Mouse (Mus musculus): ENCODE measurements at regions not wholly inside any gene's neighbourhood (a gene's known extent, or its start where the extent isn't known, plus 50 kb on each side); places are given as distances from the start of the nearest gene placed in this dataset.
"Not testable (repeated sequence)": the region's sequence is repeated elsewhere in the genome, so short reads cannot be mapped to it uniquely, and the experiment has no call there.

- H3K27me3 ChIP-seq (ENCODE audit: control insufficient read depth, insufficient read depth, low read length); H3K36me3 ChIP-seq (ENCODE audit: control insufficient read depth, insufficient read depth, low read length); H3K9ac ChIP-seq (ENCODE audit: low read length); H3K27ac ChIP-seq (replicated peaks); H3K9me3 ChIP-seq (ENCODE audit: control insufficient read depth, low read length); H3K4me1 ChIP-seq (replicated peaks; ENCODE audit: control insufficient read depth, insufficient read depth); DNase-seq (ENCODE audit: low spot score); ATAC-seq (ENCODE audit: low FRiP score, low TSS enrichment): not testable (repeated sequence)
- 61% methylated on average over 4 of the region's 4 CpGs for WGBS
- Histone ChIP-seq H3K4me2 (replicated peaks; ENCODE audit: low read depth) (peak overlapping the region; percentile 25; the same call in 1 of the 2 replicates), H3K4me3 (ENCODE audit: low read depth, low read length) (peak overlapping the region; percentile 34)
- peak; percentile 23; the same call in 1 of the 2 replicates for TF ChIP-seq CTCF (IDR thresholded peaks at IDR 0.05; ENCODE audit: low read depth)
Measured at GRCm38 (mm10) chrX:50537785-50538159, 109.5 kb upstream of the Olfr1324 start.

GRCm38 (mm10) chrX:50537122-50537784, 109.0 kb upstream of the Olfr1324 start:
- Histone ChIP-seq H3K4me2 (replicated peaks; ENCODE audit: low read depth) (peak overlapping the region; percentile 25; the same call in 1 of the 2 replicates), H3K27ac (replicated peaks) (no peak overlapping the region), H3K4me1 (replicated peaks; ENCODE audit: control insufficient read depth, insufficient read depth) (no peaks in the 10 kb centered on the region), H3K9me3 (ENCODE audit: control insufficient read depth, low read length) (no peaks in the 10 kb centered on the region), H3K4me3 (ENCODE audit: low read depth, low read length) (peak overlapping the region; percentile 34), H3K36me3 (ENCODE audit: control insufficient read depth, insufficient read depth, low read length) (no peaks in the 10 kb centered on the region), H3K27me3 (ENCODE audit: control insufficient read depth, insufficient read depth, low read length) (no peaks in the 10 kb centered on the region), H3K9ac (ENCODE audit: low read length) (no peak overlapping the region)
- 47% methylated on average over 19 of the region's 19 CpGs for WGBS
- no peak for TF ChIP-seq EP300 (optimal IDR thresholded peaks at IDR 0.05)
- TF ChIP-seq CTCF (IDR thresholded peaks at IDR 0.05; ENCODE audit: low read depth), result no peak
- DNase-seq (ENCODE audit: low spot score), result peak; percentile 54
- no peak for ATAC-seq (ENCODE audit: low FRiP score, low TSS enrichment)

- peak; percentile 56 for TF ChIP-seq CTCF (IDR thresholded peaks at IDR 0.05; ENCODE audit: low read depth)
- no peak for TF ChIP-seq EP300 (optimal IDR thresholded peaks at IDR 0.05)
Measured at GRCm38 (mm10) chrX:50504047-50504446, 75.7 kb upstream of the Olfr1324 start.

GRCm38 (mm10) chrX:50501181-50501580, 72.9 kb upstream of the Olfr1324 start:
- no peak overlapping the region for H3K4me3 ChIP-seq (ENCODE audit: low read depth, low read length)
- H3K9me3 ChIP-seq (ENCODE audit: control insufficient read depth, low read length), result no peaks in the 10 kb centered on the region
- no peaks in the 10 kb centered on the region for H3K4me1 ChIP-seq (replicated peaks; ENCODE audit: control insufficient read depth, insufficient read depth)
- no peaks in the 10 kb centered on the region for H3K27me3 ChIP-seq (ENCODE audit: control insufficient read depth, insufficient read depth, low read length)
- WGBS, result 56% methylated on average over 1 of the region's 1 CpGs
- no peak for TF ChIP-seq EP300 (optimal IDR thresholded peaks at IDR 0.05)
- TF ChIP-seq CTCF (IDR thresholded peaks at IDR 0.05; ENCODE audit: low read depth), result peak; percentile 30; the same call in 1 of the 2 replicates
- no peaks in the 10 kb centered on the region for H3K36me3 ChIP-seq (ENCODE audit: control insufficient read depth, insufficient read depth, low read length)
- no peak overlapping the region for H3K27ac ChIP-seq (replicated peaks)
- ATAC-seq (ENCODE audit: low FRiP score, low TSS enrichment) (no peak), DNase-seq (ENCODE audit: low spot score) (no peak)
- no peak overlapping the region for H3K4me2 ChIP-seq (replicated peaks; ENCODE audit: low read depth)
- H3K9ac ChIP-seq (ENCODE audit: low read length), result no peak overlapping the region

More at GRCm38 (mm10) chrX:50504047-50504446, 75.7 kb upstream of the Olfr1324 start:
- ATAC-seq (ENCODE audit: low FRiP score, low TSS enrichment), result no peak
- no peak overlapping the region for H3K27ac ChIP-seq (replicated peaks)
- no peaks in the 10 kb centered on the region for H3K4me1 ChIP-seq (replicated peaks; ENCODE audit: control insufficient read depth, insufficient read depth)
- H3K9ac ChIP-seq (ENCODE audit: low read length), result no peak overlapping the region
- no peaks in the 10 kb centered on the region for H3K9me3 ChIP-seq (ENCODE audit: control insufficient read depth, low read length)
- no peak overlapping the region for H3K4me3 ChIP-seq (ENCODE audit: low read depth, low read length)
- no peaks in the 10 kb centered on the region for H3K27me3 ChIP-seq (ENCODE audit: control insufficient read depth, insufficient read depth, low read length)
- H3K4me2 ChIP-seq (replicated peaks; ENCODE audit: low read depth), result no peak overlapping the region
- H3K36me3 ChIP-seq (ENCODE audit: control insufficient read depth, insufficient read depth, low read length), result no peaks in the 10 kb centered on the region
- DNase-seq (ENCODE audit: low spot score), result no peak
- 17% methylated on average over 3 of the region's 3 CpGs for WGBS

- not testable (repeated sequence) for ATAC-seq (ENCODE audit: low FRiP score, low TSS enrichment); H3K4me1 ChIP-seq (replicated peaks; ENCODE audit: control insufficient read depth, insufficient read depth); H3K27me3 ChIP-seq (ENCODE audit: control insufficient read depth, insufficient read depth, low read length); DNase-seq (ENCODE audit: low spot score); H3K36me3 ChIP-seq (ENCODE audit: control insufficient read depth, insufficient read depth, low read length); H3K9me3 ChIP-seq (ENCODE audit: control insufficient read depth, low read length); H3K4me2 ChIP-seq (replicated peaks; ENCODE audit: low read depth); H3K9ac ChIP-seq (ENCODE audit: low read length); H3K27ac ChIP-seq (replicated peaks); H3K4me3 ChIP-seq (ENCODE audit: low read depth, low read length)
- 44% methylated on average over 9 of the region's 9 CpGs for WGBS
Measured at GRCm38 (mm10) chrX:50490477-50490967, 62.2 kb upstream of the Olfr1324 start.
